Mouse (Mus musculus): Measurements from ENCODE around the gene AI413582. TPM values are rescaled to one million over a fixed set of nuclear protein-coding genes. Genes with fewer than 3 reads are reported as not detected.

The AI413582 gene
- 38.8 to 47.6 TPM (median 42.1 TPM) in 4 replicates for total RNA-seq (2023)

DNA sequence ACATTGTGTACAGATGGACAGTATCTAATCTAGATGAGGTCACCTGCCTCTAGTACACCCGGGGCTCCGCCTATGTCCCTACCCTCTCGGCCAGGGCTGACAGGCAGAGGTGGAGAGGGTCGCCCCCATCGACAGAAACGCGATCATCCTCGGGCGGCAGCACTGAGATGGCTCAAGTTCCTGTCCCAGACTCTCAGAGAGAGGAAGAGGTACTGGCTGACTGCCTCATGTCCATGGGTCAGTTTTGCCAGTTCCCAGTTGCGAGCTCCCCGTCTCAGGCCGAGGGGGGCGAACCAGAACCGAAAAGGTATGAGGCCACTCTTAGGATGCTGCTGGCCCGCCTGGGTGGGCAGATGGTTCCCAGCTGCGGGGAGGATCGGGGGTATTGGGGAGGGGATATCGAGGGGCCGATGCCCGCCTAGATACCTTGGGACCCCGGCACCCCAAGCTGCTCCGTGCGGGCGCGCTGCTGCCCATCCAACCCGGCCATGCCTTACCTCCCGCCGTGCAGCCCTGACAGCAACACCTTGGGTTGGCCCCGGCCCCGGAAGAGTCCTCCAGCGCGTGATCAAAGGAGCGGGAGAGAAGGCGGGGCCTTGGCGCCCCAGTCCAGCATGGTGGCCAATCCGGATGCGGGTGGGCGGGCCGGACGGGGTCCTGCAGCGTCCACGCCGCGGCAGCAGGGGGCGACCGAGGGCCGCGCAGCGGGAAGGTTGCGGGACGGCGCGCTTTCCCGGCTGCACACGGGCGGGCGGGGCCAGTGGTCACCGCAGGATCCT is at the start of gene AI413582:
Gene AI413582, minus strand, starts transcription at position 594 of the 779 bp plus-strand sequence.

DNA sequence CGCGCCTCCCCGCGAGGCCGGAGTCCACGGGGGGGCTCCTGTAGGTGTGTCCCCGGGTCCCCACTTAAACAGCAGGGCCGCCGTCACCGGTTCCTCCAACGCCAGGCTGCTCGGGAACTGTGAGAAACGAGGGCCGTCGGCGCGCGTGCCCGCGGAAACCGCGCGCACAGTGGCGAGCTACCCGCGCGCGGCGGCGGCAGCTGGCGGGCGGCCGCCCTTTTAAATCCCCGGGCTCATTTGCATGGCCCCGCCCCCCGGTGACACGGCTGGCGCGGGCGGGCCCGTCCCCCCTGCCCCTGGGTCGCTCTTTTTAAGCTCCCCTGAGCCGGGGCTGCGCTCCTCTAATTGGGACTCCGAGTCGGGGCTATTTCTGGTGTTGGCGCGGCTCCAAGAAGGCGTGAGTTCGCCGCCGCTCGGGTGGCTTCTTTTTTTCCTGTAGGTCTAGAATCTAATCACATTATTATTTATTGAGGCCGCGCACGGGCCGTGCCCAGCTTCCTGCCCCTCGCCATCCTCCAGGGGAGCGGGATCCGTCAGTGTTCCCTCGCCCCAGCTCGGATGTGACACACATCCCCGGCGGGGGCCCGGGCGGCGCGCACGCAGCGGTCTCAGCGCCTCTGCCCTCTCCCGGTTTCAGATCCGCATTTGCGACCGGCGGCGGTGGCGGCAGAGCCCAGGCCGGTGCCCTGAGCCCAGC is 9.1 kb downstream of the AI413582 start, which contains the start of gene Hmga1:
Gene Hmga1, plus strand, starts transcription at position 183 of the 697 bp plus-strand sequence.

GRCm38 (mm10) chr17:27521303-27521702 is 44.3 kb downstream of the AI413582 start, which contains the start of gene Grm4:
Gene Grm4, minus strand, starts transcription at chr17:27521403.

Other genes starting within 250 kb of the AI413582 start
- gene Grm4, start 44.4 kb downstream of the AI413582 start, total RNA-seq (2023), result not detected in 4 replicates
- gene Hmga1, start 9.3 kb downstream of the AI413582 start, total RNA-seq (2023), result 66.4 to 82.7 TPM (median 74.2 TPM) in 4 replicates
- gene Nudt3, start 57.7 kb upstream of the AI413582 start, total RNA-seq (2023), result 93.3 to 101 TPM (median 95.0 TPM) in 4 replicates
- gene RPS10-NUDT3, start 69.5 kb upstream of the AI413582 start, total RNA-seq (2023), result not detected in 4 replicates
- gene Rps10, start 70.9 kb upstream of the AI413582 start, total RNA-seq (2023), result 1,944 to 2,167 TPM (median 2,044 TPM) in 4 replicates
- 18.2 to 21.7 TPM (median 20.1 TPM) in 4 replicates for gene Pacsin1, start 89.8 kb upstream of the AI413582 start, total RNA-seq (2023)
- gene Spdef, start 163.2 kb upstream of the AI413582 start, total RNA-seq (2023), result 1.4 TPM in 1 of 4 replicates, not detected in the others

All from B cell, adult 62 days (primary cell).